Mouse (Mus musculus) intestine, embryonic 16.5 days (tissue): ENCODE measurements around the gene Mmp27. TPM values are rescaled to one million over a fixed set of nuclear protein-coding genes. Genes with fewer than 3 reads are reported as not detected.

Source experiments
- polyA plus RNA-seq: library from polyadenylated mRNA; unstranded; fragments of >200 nt; fragmentation: Nextera tagmentation; extraction: Ambion mirVana; gene quantifications from 2 replicates; pipeline ENCODE4 v1.2.1, GENCODE M21; 2015

Gene Mmp27
- polyA plus RNA-seq, 1 experiment from 2014 or later, result not detected

Other genes with a start within 250 kb of the Mmp27 start
- gene Mmp12, start 227.0 kb upstream of the Mmp27 start, polyA plus RNA-seq, result 0.16 TPM in 2 replicates
- not detected in 2 replicates for gene Mmp1b, start 183.3 kb upstream of the Mmp27 start, polyA plus RNA-seq
- gene Mmp3, start 125.6 kb upstream of the Mmp27 start, polyA plus RNA-seq, result 0.07 TPM in 1 of 2 replicates, not detected in the other
- gene Mmp10, start 69.0 kb upstream of the Mmp27 start, polyA plus RNA-seq, result 0.37 and 0.66 TPM in 2 replicates
- gene Mmp8, start 12.9 kb upstream of the Mmp27 start, polyA plus RNA-seq, result 0.44 and 0.95 TPM in 2 replicates
- 0.22 and 0.24 TPM in 2 replicates for gene Mmp20, start 56.8 kb downstream of the Mmp27 start, polyA plus RNA-seq
- gene Mmp7, start 120.7 kb downstream of the Mmp27 start, polyA plus RNA-seq, result 1.3 and 1.9 TPM in 2 replicates
- 61.6 and 62.1 TPM in 2 replicates for gene Tmem123, start 192.6 kb downstream of the Mmp27 start, polyA plus RNA-seq